Mouse (Mus musculus) heart, embryonic 11.5 days (tissue): ENCODE measurements around the gene Rasa3. TPM values are rescaled to one million over a fixed set of nuclear protein-coding genes. Genes with fewer than 3 reads are reported as not detected.

Source experiments
- ATAC-seq: fragments of 200-750 bp; cut with Nextera tagmentation; replicated peaks from 2 replicates; pipeline ENCODE4 v1.8.0; 2017; ENCODE audit warnings: moderate library complexity; ENCODE audit not compliant: insufficient number of reproducible peaks, low FRiP score, low TSS enrichment
- H3K27ac ChIP-seq: fragments of 300-500 bp; sonication (generic); 2 replicates; pipeline ENCODE4 v1.5.1; 2014; ENCODE audit warnings: mild to moderate bottlenecking, low read depth, low read length
- H3K27me3 ChIP-seq: fragments of 300-500 bp; sonication (generic); 2 replicates; pipeline ENCODE4 v1.6.1; 2014; ENCODE audit warnings: mild to moderate bottlenecking, low read length, mixed read lengths; ENCODE audit not compliant: control insufficient read depth, insufficient read depth
- H3K36me3 ChIP-seq: fragments of 300-500 bp; sonication (generic); 2 replicates; pipeline ENCODE4 v1.6.1; 2014; ENCODE audit warnings: mild to moderate bottlenecking, low read length, moderate library complexity, mixed read lengths; ENCODE audit not compliant: control insufficient read depth, insufficient read depth
- H3K4me1 ChIP-seq: fragments of 300-500 bp; sonication (generic); 2 replicates; pipeline ENCODE4 v1.6.1; 2014; ENCODE audit warnings: low read length; ENCODE audit not compliant: control insufficient read depth, insufficient read depth
- H3K4me2 ChIP-seq: fragments of 300-500 bp; sonication (generic); 2 replicates; pipeline ENCODE4 v1.6.1; 2014; ENCODE audit warnings: mild to moderate bottlenecking, moderate library complexity
- H3K4me3 ChIP-seq: fragments of 300-500 bp; sonication (generic); 2 replicates; pipeline ENCODE4 v1.5.1; 2014; ENCODE audit warnings: low read depth, low read length
- H3K9ac ChIP-seq: fragments of 300-500 bp; sonication (generic); 2 replicates; pipeline ENCODE4 v1.6.1; 2014; ENCODE audit warnings: mild to moderate bottlenecking, low read depth, low read length, moderate library complexity
- H3K9me3 ChIP-seq: fragments of 300-500 bp; sonication (generic); replicated peaks from 2 replicates; pipeline ENCODE4 v1.6.1; 2016; ENCODE audit warnings: low read length; ENCODE audit not compliant: control insufficient read depth
- WGBS: fragments of 180-500 bp; shearing (Covaris S2); extraction: QIAGEN DNeasy Blood & Tissue Kit; methylation state at CpG from one replicate; pipeline ENCODE4 v1.1.7; 2014; ENCODE audit not compliant: insufficient replicate concordance; 5-methylcytosine and 5-hydroxymethylcytosine counted together
- polyA plus RNA-seq: library from polyadenylated mRNA; unstranded; fragments of >200 nt; fragmentation: Nextera tagmentation; extraction: Ambion mirVana; gene quantifications from 2 replicates; pipeline ENCODE4 v1.2.1, GENCODE M21; 2014

The Rasa3 gene
- polyA plus RNA-seq, 1 experiment from 2014 or later = 26.3 TPM

- Histone ChIP-seq H3K9ac (no peak overlapping the region), H3K27me3 (no peaks in the 10 kb centered on the region), H3K9me3 (no peaks in the 10 kb centered on the region), H3K4me1 (peaks cover 40% of the 10 kb centered on the region), H3K36me3 (no peaks in the 10 kb centered on the region), H3K27ac (no peak overlapping the region), H3K4me2 (no peak overlapping the region), H3K4me3 (no peak overlapping the region)
- ATAC-seq = no peak
- 77% methylated on average over 11 of the region's 11 CpGs for WGBS
These were observed 26.7 kb downstream of the Rasa3 start for GRCm38 (mm10) chr8:13650541-13651191.

- no peak for ATAC-seq
- H3K4me1 ChIP-seq = peaks cover 49% of the 10 kb centered on the region
- H3K36me3 ChIP-seq = no peaks in the 10 kb centered on the region
- no peaks in the 10 kb centered on the region for H3K9me3 ChIP-seq
- no peaks in the 10 kb centered on the region for H3K27me3 ChIP-seq
- peak overlapping the region; percentile 59; the same call in 1 of the 2 replicates for H3K9ac ChIP-seq
- H3K27ac ChIP-seq = peak overlapping the region; percentile 77
- 36% methylated on average over 3 of the region's 3 CpGs for WGBS
- H3K4me3 ChIP-seq = no peak overlapping the region
- H3K4me2 ChIP-seq = no peak overlapping the region
These were observed 28.3 kb downstream of the Rasa3 start for GRCm38 (mm10) chr8:13649154-13649515.

GRCm38 (mm10) chr8:13648377-13649153 lies 28.8 kb downstream of the Rasa3 start:
- Histone ChIP-seq H3K36me3 (no peaks in the 10 kb centered on the region), H3K9ac (peak overlapping the region; percentile 59), H3K4me3 (no peak overlapping the region), H3K4me1 (peaks cover 50% of the 10 kb centered on the region), H3K9me3 (no peaks in the 10 kb centered on the region), H3K27ac (peak overlapping the region; percentile 77), H3K4me2 (peak overlapping the region; percentile 12), H3K27me3 (no peaks in the 10 kb centered on the region)
- ATAC-seq = peak; percentile 39; the same call in 1 of the 2 replicates
- 28% methylated on average over 7 of the region's 7 CpGs for WGBS

GRCm38 (mm10) chr8:13647591-13647990 lies 29.8 kb downstream of the Rasa3 start:
- ATAC-seq = no peak
- Histone ChIP-seq H3K4me3 (no peak overlapping the region), H3K27ac (no peak overlapping the region), H3K4me2 (no peak overlapping the region), H3K27me3 (no peaks in the 10 kb centered on the region), H3K36me3 (no peaks in the 10 kb centered on the region), H3K9me3 (no peaks in the 10 kb centered on the region), H3K9ac (no peak overlapping the region), H3K4me1 (peaks cover 50% of the 10 kb centered on the region)
- WGBS = 74% methylated on average over 5 of the region's 5 CpGs

GRCm38 (mm10) chr8:13644932-13645676 lies 32.3 kb downstream of the Rasa3 start:
- 37% methylated on average over 6 of the region's 6 CpGs for WGBS
- ATAC-seq = no peak
- Histone ChIP-seq H3K9me3 (no peaks in the 10 kb centered on the region), H3K4me3 (no peak overlapping the region), H3K27ac (peak overlapping the region; percentile 87), H3K9ac (no peak overlapping the region), H3K36me3 (no peaks in the 10 kb centered on the region), H3K27me3 (no peaks in the 10 kb centered on the region), H3K4me1 (peaks cover 43% of the 10 kb centered on the region), H3K4me2 (no peak overlapping the region)

DNA sequence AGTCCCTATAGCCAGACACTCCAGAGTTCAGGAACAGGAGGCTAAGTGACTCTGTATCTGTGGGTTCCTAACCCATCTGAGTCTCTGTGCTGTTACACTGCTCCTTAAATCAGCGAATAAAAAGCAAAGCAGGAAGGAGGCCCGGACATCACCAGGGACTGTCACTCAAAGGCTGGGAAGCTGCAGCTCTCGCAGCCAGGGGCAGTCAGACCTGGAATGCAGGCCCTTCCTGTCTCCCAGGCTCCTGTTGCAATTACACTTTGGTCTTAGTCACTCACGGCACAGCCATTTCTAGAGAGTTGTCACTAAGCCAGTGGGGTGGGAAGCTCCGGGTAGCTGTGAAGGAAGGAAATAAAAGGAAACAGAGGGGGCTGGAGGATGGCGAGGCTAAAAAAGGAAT lies 33.2 kb downstream of the Rasa3 start:
- Histone ChIP-seq H3K4me3 (no peak overlapping the region), H3K27ac (peak overlapping the region; percentile 87), H3K36me3 (no peaks in the 10 kb centered on the region), H3K4me2 (peak overlapping the region; percentile 41), H3K9ac (peak overlapping the region; percentile 24; the same call in 1 of the 2 replicates), H3K9me3 (no peaks in the 10 kb centered on the region), H3K4me1 (peaks cover 36% of the 10 kb centered on the region), H3K27me3 (no peaks in the 10 kb centered on the region)
- ATAC-seq = no peak
- WGBS = 3% methylated on average over 6 of the region's 6 CpGs

DNA sequence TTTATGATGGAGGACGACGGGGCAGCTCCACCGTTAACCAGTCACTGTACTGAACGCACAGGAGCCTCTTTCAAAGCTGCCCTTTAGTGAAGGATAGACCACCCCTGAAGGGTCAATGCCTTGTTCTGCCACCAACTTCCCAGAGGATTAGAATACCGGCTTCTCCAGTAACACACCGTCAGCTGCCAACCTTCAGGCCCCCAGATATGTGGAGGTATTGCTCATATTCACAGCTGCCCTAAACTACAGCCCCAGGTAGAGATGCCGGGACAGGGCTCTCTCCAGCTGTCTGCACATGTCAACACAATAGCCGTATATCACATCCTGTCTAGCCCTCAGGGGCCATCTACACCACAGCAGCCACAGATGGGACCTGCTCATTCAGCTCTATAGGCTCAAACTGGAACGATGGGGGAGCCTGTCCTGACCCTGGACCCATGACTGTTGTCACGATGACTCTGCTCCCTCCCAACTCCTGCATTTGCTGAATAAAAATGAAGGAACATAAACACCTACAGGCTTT lies 34.7 kb downstream of the Rasa3 start:
- no peak for ATAC-seq
- Histone ChIP-seq H3K4me1 (peaks cover 24% of the 10 kb centered on the region), H3K4me2 (no peak overlapping the region), H3K36me3 (no peaks in the 10 kb centered on the region), H3K27ac (no peak overlapping the region), H3K9ac (no peak overlapping the region), H3K4me3 (no peak overlapping the region), H3K27me3 (no peaks in the 10 kb centered on the region), H3K9me3 (no peaks in the 10 kb centered on the region)
- WGBS = 80% methylated on average over 10 of the region's 10 CpGs

GRCm38 (mm10) chr8:13641206-13641605 lies 36.2 kb downstream of the Rasa3 start:
- no peak overlapping the region for H3K4me3 ChIP-seq
- no peaks in the 10 kb centered on the region for H3K36me3 ChIP-seq
- H3K9ac ChIP-seq = no peak overlapping the region
- H3K9me3 ChIP-seq = no peaks in the 10 kb centered on the region
- H3K27ac ChIP-seq = no peak overlapping the region
- H3K4me1 ChIP-seq = peaks cover 24% of the 10 kb centered on the region
- no peak overlapping the region for H3K4me2 ChIP-seq
- H3K27me3 ChIP-seq = no peaks in the 10 kb centered on the region
- 58% methylated on average over 9 of the region's 9 CpGs for WGBS
- no peak for ATAC-seq
